Mouse (Mus musculus): ENCODE data around the gene Pcdh9. TPM values are rescaled to one million over a fixed set of nuclear protein-coding genes. Genes with fewer than 3 reads are reported as not detected.

The Pcdh9 gene
- polyA plus RNA-seq, 1 experiment from 2014 or later = 39.2 TPM

DNA sequence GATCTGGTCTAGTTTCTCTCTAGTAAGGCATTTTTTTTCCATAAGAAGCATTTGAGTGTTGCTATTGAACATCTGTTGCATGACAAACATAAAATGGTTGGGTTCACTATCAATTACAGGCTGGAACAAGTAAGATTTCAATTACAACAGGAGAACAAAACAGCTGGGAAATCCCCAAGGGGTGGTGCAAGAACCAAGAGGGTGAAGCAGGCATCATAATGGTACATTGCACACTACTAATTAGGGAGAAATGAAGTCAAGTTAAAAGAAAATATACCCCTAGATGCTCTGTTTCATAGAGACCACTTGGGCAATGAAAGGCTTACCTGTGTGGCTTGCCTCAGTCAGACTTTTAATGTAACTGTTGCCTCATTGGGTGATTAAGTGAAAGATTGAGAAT lies 384.4 kb downstream of the Pcdh9 start:
- Histone ChIP-seq H3K27ac (no peak overlapping the region), H3K4me3 (no peak overlapping the region), H3K9me3 (no peaks in the 10 kb centered on the region), H3K36me3 (no peaks in the 10 kb centered on the region), H3K27me3 (ENCODE audit: insufficient read depth, poor library complexity, severe bottlenecking) (no peaks in the 10 kb centered on the region), H3K4me1 (replicated peaks) (no peaks in the 10 kb centered on the region)
- no peak for DNase-seq (ENCODE audit: low spot score)

- no peak overlapping the region for H3K4me3 ChIP-seq
- H3K27ac ChIP-seq = no peak overlapping the region
- 54% methylated on average over 13 of the region's 13 CpGs for WGBS
- H3K27me3 ChIP-seq (ENCODE audit: insufficient read depth, poor library complexity, severe bottlenecking) = no peaks in the 10 kb centered on the region
- no peaks in the 10 kb centered on the region for H3K9me3 ChIP-seq
- H3K36me3 ChIP-seq = no peaks in the 10 kb centered on the region
- H3K4me1 ChIP-seq (replicated peaks) = no peaks in the 10 kb centered on the region
- DNase-seq (ENCODE audit: low spot score) = peak; percentile 21
Observed at GRCm38 (mm10) chr14:93498813-93499690, 391.4 kb downstream of the Pcdh9 start.

DNA sequence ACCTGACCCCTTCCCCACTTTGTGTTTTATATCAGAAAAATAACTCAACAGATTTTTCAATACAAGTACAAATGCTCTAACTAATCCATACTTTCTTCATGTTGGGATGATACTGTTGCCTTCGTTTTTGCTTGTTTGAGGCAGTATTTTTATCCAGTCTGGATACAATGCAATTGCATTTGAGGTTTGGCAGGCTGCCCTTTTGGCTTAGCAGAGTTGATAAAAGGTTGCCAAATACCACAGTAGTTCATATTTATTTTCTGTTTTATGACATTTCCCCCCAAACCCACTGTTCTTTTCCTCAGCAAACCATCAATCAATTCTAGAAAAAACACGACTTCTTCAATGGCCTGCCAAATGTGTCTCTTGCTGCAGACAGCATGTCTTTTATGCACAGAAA lies 415.5 kb downstream of the Pcdh9 start:
- no peak overlapping the region for H3K27ac ChIP-seq
- no peak overlapping the region for H3K4me3 ChIP-seq
- H3K27me3 ChIP-seq (ENCODE audit: insufficient read depth, poor library complexity, severe bottlenecking) = no peaks in the 10 kb centered on the region
- no peaks in the 10 kb centered on the region for H3K36me3 ChIP-seq
- H3K9me3 ChIP-seq = no peaks in the 10 kb centered on the region
- no peak for DNase-seq (ENCODE audit: low spot score)
- 86% methylated on average over 2 of the region's 2 CpGs for whole genome bisulfite sequencing
- no peaks in the 10 kb centered on the region for H3K4me1 ChIP-seq (replicated peaks)

DNA sequence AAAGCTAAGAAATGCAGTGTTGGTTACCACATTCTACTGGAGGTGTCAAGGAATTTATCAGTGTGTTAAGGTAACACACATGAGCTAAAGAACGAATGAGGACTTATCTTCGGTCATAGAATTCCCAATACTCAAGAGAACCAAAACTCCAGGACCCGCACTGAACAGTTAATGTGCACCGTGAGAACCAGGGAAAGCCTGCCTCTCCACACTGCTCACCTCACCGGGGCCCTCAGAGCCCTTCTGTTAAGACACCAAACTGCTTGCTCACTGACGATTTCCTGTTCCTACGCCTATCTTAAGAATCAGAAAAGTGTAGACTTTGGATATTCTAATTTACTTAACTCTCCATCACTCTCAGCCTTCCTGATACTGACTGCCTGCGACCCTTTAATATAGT lies 418.0 kb downstream of the Pcdh9 start:
- H3K36me3 ChIP-seq = no peaks in the 10 kb centered on the region
- H3K4me1 ChIP-seq (replicated peaks) = no peaks in the 10 kb centered on the region
- DNase-seq (ENCODE audit: low spot score) = no peak
- H3K27me3 ChIP-seq (ENCODE audit: insufficient read depth, poor library complexity, severe bottlenecking) = no peaks in the 10 kb centered on the region
- no peaks in the 10 kb centered on the region for H3K9me3 ChIP-seq
- H3K27ac ChIP-seq = no peak overlapping the region
- H3K4me3 ChIP-seq = no peak overlapping the region
- WGBS = 82% methylated on average over 8 of the region's 8 CpGs

DNA sequence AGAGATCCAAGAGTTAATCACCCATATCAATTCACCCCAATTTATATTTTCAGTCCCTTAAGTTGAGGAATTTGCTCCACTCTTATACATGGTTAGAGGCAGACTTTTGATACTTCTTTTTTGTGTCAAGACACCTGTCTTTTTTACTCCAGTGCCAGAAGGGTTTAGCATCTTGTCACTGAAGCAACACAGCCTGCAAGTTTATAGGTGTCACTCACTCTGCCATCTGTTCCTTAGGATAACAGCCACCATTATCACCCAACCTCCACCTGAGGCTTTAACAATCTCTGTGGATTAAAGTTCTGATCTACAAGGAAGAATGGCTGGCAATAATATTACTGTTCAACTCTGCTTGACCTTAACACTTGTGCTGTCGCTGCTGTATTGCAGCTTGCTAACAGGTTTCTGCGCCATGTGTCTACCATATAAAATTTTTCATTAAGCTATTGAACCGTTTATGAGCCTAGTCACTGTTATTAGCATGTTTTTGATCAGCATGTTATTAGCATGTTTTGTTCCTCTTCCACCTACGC lies 427.1 kb downstream of the Pcdh9 start:
- H3K4me3 ChIP-seq = no peak overlapping the region
- WGBS = 91% methylated on average over 4 of the region's 4 CpGs
- no peaks in the 10 kb centered on the region for H3K9me3 ChIP-seq
- H3K27ac ChIP-seq = no peak overlapping the region
- H3K36me3 ChIP-seq = no peaks in the 10 kb centered on the region
- no peak for DNase-seq (ENCODE audit: low spot score)
- no peaks in the 10 kb centered on the region for H3K4me1 ChIP-seq (replicated peaks)
- H3K27me3 ChIP-seq (ENCODE audit: insufficient read depth, poor library complexity, severe bottlenecking) = no peaks in the 10 kb centered on the region

DNA sequence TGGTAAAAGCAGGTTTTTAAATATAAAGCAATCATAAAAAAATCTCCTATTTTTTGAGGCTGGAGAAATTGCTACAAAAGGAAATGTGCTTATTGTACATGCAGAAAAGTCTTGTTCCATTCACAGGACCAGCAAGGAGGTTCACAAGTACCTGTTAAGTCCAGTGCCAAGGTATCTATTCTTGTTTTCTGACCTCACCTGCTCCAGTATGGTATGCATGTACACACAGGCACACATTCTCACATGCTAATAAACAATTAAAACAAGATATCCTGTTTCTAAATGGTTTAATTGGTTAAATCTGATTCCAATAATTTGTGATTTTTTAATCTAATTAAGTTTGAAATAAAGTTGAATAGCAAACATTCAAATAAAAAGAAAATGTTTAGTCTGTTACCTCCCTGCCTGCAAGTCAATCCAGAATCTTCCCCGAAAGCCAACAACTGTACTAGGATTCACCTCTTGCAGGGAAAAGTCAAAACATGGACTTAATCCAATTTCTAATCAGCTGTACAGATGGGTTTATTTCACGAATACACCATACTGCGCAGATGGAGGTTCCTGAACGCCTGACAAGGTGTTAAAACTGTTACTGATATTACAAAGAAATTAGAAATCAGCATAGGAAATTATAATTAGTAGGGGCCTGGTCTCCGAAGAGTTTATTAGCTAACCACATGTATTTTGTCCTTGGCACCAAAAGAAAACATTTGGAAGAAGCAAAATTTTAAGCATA lies 439.4 kb downstream of the Pcdh9 start:
- no peaks in the 10 kb centered on the region for H3K36me3 ChIP-seq
- no peaks in the 10 kb centered on the region for H3K4me1 ChIP-seq (replicated peaks)

GRCm38 (mm10) chr14:93441852-93442251 lies 448.6 kb downstream of the Pcdh9 start:
- H3K27ac ChIP-seq = no peak overlapping the region
- H3K27me3 ChIP-seq (ENCODE audit: insufficient read depth, poor library complexity, severe bottlenecking) = no peaks in the 10 kb centered on the region

More for the DNA sequence above, 439.4 kb downstream of the Pcdh9 start:
- Histone ChIP-seq H3K4me3 (no peak overlapping the region), H3K9me3 (no peaks in the 10 kb centered on the region), H3K27ac (no peak overlapping the region), H3K27me3 (ENCODE audit: insufficient read depth, poor library complexity, severe bottlenecking) (no peaks in the 10 kb centered on the region)
- no peak for DNase-seq (ENCODE audit: low spot score)
- 90% methylated on average over 5 of the region's 5 CpGs for WGBS

GRCm38 (mm10) chr14:93437226-93437625 lies 453.3 kb downstream of the Pcdh9 start:
- no peaks in the 10 kb centered on the region for H3K4me1 ChIP-seq (replicated peaks)
- H3K4me3 ChIP-seq = no peak overlapping the region
- WGBS = 77% methylated on average over 1 of the region's 1 CpGs
- H3K27me3 ChIP-seq (ENCODE audit: insufficient read depth, poor library complexity, severe bottlenecking) = no peaks in the 10 kb centered on the region
- no peaks in the 10 kb centered on the region for H3K9me3 ChIP-seq
- DNase-seq (ENCODE audit: low spot score) = no peak
- no peak overlapping the region for H3K27ac ChIP-seq
- H3K36me3 ChIP-seq = no peaks in the 10 kb centered on the region

More at GRCm38 (mm10) chr14:93441852-93442251, 448.6 kb downstream of the Pcdh9 start:
- Histone ChIP-seq H3K9me3 (no peaks in the 10 kb centered on the region), H3K4me1 (replicated peaks) (no peaks in the 10 kb centered on the region), H3K36me3 (no peaks in the 10 kb centered on the region), H3K4me3 (no peak overlapping the region)
- WGBS = 82% methylated on average over 2 of the region's 2 CpGs
- DNase-seq (ENCODE audit: low spot score) = no peak

DNA sequence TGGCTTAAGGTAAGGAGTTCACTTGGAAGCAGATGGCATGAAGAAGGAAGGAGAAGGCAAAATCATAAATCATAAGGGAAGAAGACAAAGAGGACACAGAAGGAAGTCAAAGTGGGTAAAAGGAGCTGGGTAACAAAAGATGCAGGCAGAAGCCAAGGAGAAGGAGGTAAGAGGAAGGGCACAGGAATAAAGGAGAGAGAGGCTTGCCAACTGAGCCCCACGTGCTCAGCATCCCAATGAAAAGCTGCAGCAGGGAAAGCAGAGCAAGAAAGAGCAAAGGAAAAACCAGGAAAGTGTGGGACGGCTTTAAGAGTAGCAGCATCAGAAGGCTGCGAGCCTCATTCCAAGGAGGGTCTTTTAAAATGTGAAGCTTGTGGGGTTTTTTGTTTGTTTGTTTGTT lies 473.7 kb downstream of the Pcdh9 start:
- Histone ChIP-seq H3K27me3 (ENCODE audit: insufficient read depth, poor library complexity, severe bottlenecking) (no peaks in the 10 kb centered on the region), H3K4me1 (replicated peaks) (no peaks in the 10 kb centered on the region), H3K36me3 (no peaks in the 10 kb centered on the region), H3K27ac (no peak overlapping the region), H3K9me3 (no peaks in the 10 kb centered on the region), H3K4me3 (no peak overlapping the region)
- DNase-seq (ENCODE audit: low spot score) = no peak
- WGBS = 55% methylated on average over 3 of the region's 3 CpGs

DNA sequence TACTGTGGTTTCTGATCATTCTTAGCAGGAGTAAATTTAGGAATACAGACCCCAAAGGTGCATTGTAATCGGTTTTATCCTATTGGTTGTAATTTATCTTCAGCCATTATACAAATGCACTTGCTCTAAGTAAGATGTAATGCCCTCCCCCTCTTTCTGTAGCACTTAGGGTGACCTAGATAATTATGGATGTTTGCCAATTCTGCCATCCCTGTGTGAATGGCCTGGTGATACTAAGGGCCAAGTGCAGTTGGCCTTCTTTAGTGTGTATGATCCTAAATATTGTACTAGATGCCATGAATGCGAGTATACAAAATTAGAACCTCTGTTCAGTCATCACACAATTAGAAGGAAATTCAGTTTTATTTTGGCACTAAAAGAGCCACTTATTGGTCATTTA lies 475.0 kb downstream of the Pcdh9 start:
- no peak for DNase-seq (ENCODE audit: low spot score)
- H3K4me3 ChIP-seq = no peak overlapping the region
- H3K36me3 ChIP-seq = no peaks in the 10 kb centered on the region
- no peaks in the 10 kb centered on the region for H3K9me3 ChIP-seq
- no peaks in the 10 kb centered on the region for H3K4me1 ChIP-seq (replicated peaks)
- H3K27me3 ChIP-seq (ENCODE audit: insufficient read depth, poor library complexity, severe bottlenecking) = no peaks in the 10 kb centered on the region
- WGBS = 86% methylated on average over 2 of the region's 2 CpGs
- H3K27ac ChIP-seq = no peak overlapping the region

DNA sequence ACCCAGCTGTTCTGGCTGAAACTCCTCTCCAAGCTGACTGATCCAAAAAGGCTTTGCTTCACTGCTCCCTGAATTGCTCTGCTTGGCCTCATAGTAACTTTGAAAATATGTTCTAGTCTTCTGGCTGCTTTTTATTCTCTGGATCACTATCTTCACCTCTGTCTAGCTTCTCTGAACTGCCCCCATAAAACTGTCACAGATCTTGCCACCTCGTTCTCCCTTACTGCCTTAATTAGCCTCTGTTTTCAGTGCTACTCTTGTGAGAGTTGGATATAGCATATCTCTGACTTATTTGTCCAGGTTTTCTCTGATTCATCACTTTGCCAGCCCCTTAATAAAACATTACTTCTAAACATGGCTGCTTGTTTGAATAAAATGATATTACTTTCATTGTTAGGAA lies 481.2 kb downstream of the Pcdh9 start:
- H3K36me3 ChIP-seq = no peaks in the 10 kb centered on the region
- no peaks in the 10 kb centered on the region for H3K27me3 ChIP-seq (ENCODE audit: insufficient read depth, poor library complexity, severe bottlenecking)
- no peaks in the 10 kb centered on the region for H3K4me1 ChIP-seq (replicated peaks)
- no peak overlapping the region for H3K4me3 ChIP-seq
- 90% methylated on average over 1 of the region's 1 CpGs for WGBS
- no peak overlapping the region for H3K27ac ChIP-seq
- no peak for DNase-seq (ENCODE audit: low spot score)
- H3K9me3 ChIP-seq = no peaks in the 10 kb centered on the region

DNA sequence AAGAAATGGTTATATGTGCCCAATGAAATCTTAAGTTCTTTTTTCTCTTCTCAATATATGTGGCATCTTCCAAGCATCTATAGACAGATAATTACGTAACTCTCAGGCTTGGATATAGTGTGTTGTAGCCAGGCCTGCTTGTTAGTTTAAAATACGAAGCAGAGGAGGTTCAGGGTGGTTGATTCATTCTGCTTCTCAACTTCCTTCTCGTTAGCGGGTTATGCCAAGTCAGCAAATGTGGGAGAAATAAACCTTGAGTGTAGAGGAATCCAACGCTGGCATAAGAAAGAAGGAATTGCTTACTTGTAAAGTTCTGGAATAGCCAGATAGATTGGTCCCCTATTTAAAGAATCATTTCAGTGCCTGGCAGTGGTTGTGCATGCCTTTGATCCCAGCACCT lies 482.7 kb downstream of the Pcdh9 start:
- no peak overlapping the region for H3K27ac ChIP-seq
- no peaks in the 10 kb centered on the region for H3K27me3 ChIP-seq (ENCODE audit: insufficient read depth, poor library complexity, severe bottlenecking)
- WGBS = 92% methylated on average over 5 of the region's 5 CpGs
- H3K9me3 ChIP-seq = no peaks in the 10 kb centered on the region
- no peaks in the 10 kb centered on the region for H3K36me3 ChIP-seq
- H3K4me1 ChIP-seq (replicated peaks) = no peaks in the 10 kb centered on the region
- DNase-seq (ENCODE audit: low spot score) = no peak
- H3K4me3 ChIP-seq = no peak overlapping the region

GRCm38 (mm10) chr14:93385090-93385489 lies 505.4 kb downstream of the Pcdh9 start:
- WGBS = 89% methylated on average over 2 of the region's 2 CpGs
- Histone ChIP-seq H3K9me3 (no peaks in the 10 kb centered on the region), H3K4me1 (replicated peaks) (no peaks in the 10 kb centered on the region), H3K4me3 (no peak overlapping the region), H3K27ac (no peak overlapping the region), H3K36me3 (no peaks in the 10 kb centered on the region), H3K27me3 (ENCODE audit: insufficient read depth, poor library complexity, severe bottlenecking) (no peaks in the 10 kb centered on the region)
- no peak for DNase-seq (ENCODE audit: low spot score)
